Mouse (Mus musculus): ENCODE measurements around the gene Dbp.

DNA sequence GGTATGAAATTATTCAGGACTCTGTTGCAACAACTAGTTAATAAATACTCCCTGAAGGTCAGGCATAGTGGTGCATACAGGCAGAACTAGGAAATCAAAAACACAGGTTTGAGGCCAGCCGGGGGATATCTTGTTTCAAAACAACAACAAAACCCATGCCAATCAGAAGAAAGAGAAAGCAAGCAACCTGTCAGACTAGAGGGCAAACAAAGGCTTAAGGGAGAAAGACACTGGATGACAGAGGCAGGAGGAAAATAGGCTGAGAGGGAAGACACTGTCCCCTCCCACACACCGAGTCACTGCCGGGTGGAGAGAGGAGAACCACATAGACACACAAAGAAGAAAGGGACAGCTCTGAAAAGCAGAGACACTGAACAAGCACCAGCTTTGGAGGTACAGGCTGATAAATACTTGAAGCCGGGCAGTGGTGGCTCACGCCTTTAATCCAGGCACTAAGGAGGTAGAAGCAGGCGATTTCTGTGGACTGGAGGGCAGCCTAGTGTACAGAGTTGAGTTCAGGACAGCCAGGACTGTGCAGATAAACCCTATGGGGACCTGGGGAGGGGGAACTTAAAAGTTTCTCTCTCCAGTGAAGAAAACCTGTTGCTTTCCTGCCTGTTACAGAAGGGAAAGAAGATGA, 9.1 kb downstream of the Dbp start:
- TF ChIP-seq EP300 (IDR thresholded peaks at IDR 0.05; ENCODE audit: low read depth in 1 of 2, low read length in 2 of 2) (no peak), MEF2A (IDR thresholded peaks at IDR 0.05; ENCODE audit: extremely low read depth, insufficient replicate concordance, low read depth, low read length, poor library complexity, severe bottlenecking) (no peak), CTCF (IDR thresholded peaks at IDR 0.05 in 2 of 3, conservative IDR thresholded peaks at IDR 0.05 in 1 of 3; ENCODE audit: control insufficient read depth in 1 of 3, insufficient read depth in 1 of 3, low read depth in 2 of 3, low read length in 3 of 3, poor library complexity in 1 of 3, severe bottlenecking in 1 of 3) (no peak), POLR2A (IDR thresholded peaks at IDR 0.05; ENCODE audit: control insufficient read depth in 1 of 2, insufficient read depth in 1 of 2, low read depth in 1 of 2, low read length in 2 of 2, poor library complexity in 1 of 2) (no peak), GABPA (IDR thresholded peaks at IDR 0.05; ENCODE audit: low read depth, low read length) (no peak), USF1 (IDR thresholded peaks at IDR 0.05; ENCODE audit: low read depth, low read length) (no peak), MAX (IDR thresholded peaks at IDR 0.05; ENCODE audit: low read length) (no peak)
